Mouse (Mus musculus): ENCODE data around the gene Soga1.

DNA sequence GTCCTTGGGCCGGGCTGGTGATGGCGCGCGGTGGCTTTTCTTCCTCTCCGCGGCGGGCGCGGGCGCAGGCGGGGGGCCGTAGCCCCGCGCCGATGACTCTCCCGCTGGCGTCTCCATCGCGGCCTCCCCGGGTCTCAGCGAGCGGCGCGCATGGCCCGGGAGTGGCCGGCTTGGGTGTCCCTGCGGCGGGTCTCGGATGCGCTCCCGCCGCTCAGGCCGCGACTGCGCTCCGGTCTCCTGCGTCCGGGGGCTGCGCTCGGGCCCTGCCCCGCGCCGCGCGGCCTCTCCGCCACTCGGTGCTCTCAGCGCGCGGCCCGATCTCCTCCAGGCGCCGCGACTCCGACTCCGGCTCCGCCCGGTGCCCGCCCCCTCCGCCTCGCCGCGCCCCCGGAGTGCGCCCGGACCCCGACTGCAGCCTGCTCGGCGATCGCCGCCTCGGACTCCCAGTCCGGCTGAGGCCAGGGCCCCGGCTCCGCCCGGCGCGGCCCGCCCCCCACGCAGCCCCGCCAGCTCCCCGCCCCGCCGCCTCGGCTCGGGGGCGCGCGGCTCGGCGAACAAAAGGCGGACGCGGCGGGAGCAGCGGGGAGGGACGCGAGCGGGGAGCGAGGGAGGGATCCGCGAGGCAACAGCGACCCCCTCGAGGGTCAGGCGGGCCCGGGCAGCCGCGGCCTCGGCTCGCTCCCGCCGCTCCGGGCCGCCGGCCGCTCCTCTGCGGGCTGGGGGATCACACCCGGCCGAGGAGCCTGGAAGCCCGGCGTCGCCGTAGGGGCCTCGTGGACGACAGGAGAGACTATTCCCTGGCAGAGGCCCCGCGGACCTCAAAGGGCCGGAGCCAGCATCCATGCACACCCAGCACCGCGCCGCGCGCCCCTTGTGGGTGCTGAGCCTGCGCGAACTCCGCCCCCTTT, at the start of gene Soga1:
- no peak for TF ChIP-seq CTCF (IDR thresholded peaks at IDR 0.05; ENCODE audit: extremely low read depth, insufficient read length, insufficient replicate concordance, low read depth, low read length)
- no peak for TF ChIP-seq POLR2A (IDR thresholded peaks at IDR 0.05; ENCODE audit: low read depth, low read length)

All from small intestine, adult 2 months (tissue).